Mouse (Mus musculus) heart, embryonic 13.5 days (tissue): ENCODE data around the gene 2810004N23Rik. TPM values are rescaled to one million over a fixed set of nuclear protein-coding genes. Genes with fewer than 3 reads are reported as not detected.

Experiments
- ATAC-seq: fragments of 200-750 bp; cut with Nextera tagmentation; 2 replicates; pipeline ENCODE4 v1.8.0; 2017; ENCODE audit warnings: moderate TSS enrichment; ENCODE audit not compliant: insufficient number of reproducible peaks, low FRiP score, low TSS enrichment; ENCODE audit errors: extremely low read depth
- H3K27ac ChIP-seq: fragments of 300-500 bp; sonication (generic); replicated peaks from 2 replicates; pipeline ENCODE4 v1.5.1; 2015; ENCODE audit warnings: moderate library complexity, mild to moderate bottlenecking, inconsistent platforms
- H3K27me3 ChIP-seq: fragments of 300-500 bp; sonication (generic); replicated peaks from 2 replicates; pipeline ENCODE4 v1.6.1; 2015; ENCODE audit warnings: mild to moderate bottlenecking, inconsistent platforms
- H3K36me3 ChIP-seq: fragments of 300-500 bp; sonication (generic); 2 replicates; pipeline ENCODE4 v1.6.1; 2015; ENCODE audit warnings: mild to moderate bottlenecking, inconsistent platforms
- H3K4me1 ChIP-seq: fragments of 300-500 bp; sonication (generic); 2 replicates; pipeline ENCODE4 v1.6.1; 2015; ENCODE audit warnings: inconsistent platforms
- H3K4me2 ChIP-seq: fragments of 300-500 bp; sonication (generic); 2 replicates; pipeline ENCODE4 v1.6.1; 2015; ENCODE audit warnings: inconsistent platforms, mild to moderate bottlenecking, moderate library complexity
- H3K4me3 ChIP-seq: fragments of 300-500 bp; sonication (generic); 2 replicates; pipeline ENCODE4 v1.5.1; 2015; ENCODE audit warnings: moderate library complexity, mild to moderate bottlenecking, inconsistent platforms
- H3K9ac ChIP-seq: fragments of 300-500 bp; sonication (generic); 2 replicates; pipeline ENCODE4 v1.6.1; 2015; ENCODE audit warnings: inconsistent platforms, mild to moderate bottlenecking, moderate library complexity
- H3K9me3 ChIP-seq: fragments of 300-500 bp; sonication (generic); 2 replicates; pipeline ENCODE4 v1.6.1; 2016; ENCODE audit warnings: inconsistent platforms
- WGBS: fragments of 180-500 bp; shearing (Covaris S2); methylation state at CpG from one replicate; pipeline ENCODE4 v1.1.7; 2015; ENCODE audit warnings: mixed read lengths; 5-methylcytosine and 5-hydroxymethylcytosine counted together
- polyA plus RNA-seq: library from polyadenylated mRNA; unstranded; fragments of >200 nt; fragmentation: Nextera tagmentation; extraction: Ambion mirVana; gene quantifications from 2 replicates; pipeline ENCODE4 v1.2.1, GENCODE M21; 2015

Gene 2810004N23Rik
- 47.8 and 52.9 TPM in 2 replicates for polyA plus RNA-seq

- peak within 1 kb of the TSS; percentile 77 for H3K4me2 ChIP-seq
- H3K4me1 ChIP-seq, result peaks cover 72% of the 10 kb centered on the region
- H3K9ac ChIP-seq, result peak within 1 kb of the TSS; percentile 95
- peak within 1 kb of the TSS; percentile 91 for H3K4me3 ChIP-seq
- H3K27ac ChIP-seq, result peak within 1 kb of the TSS; percentile 85
- under 1% methylated on average over 55 of the region's 55 CpGs for WGBS
- H3K36me3 ChIP-seq, result peaks cover 40% of the 10 kb centered on the region
- ATAC-seq, result peak; percentile 84
- no peaks in the 10 kb centered on the region for H3K9me3 ChIP-seq
- H3K27me3 ChIP-seq, result no peaks in the 10 kb centered on the region
Measured at GRCm38 (mm10) chr8:124862321-124863162, at the start of gene 2810004N23Rik, which contains the start of gene Gnpat. TSS of gene 2810004N23Rik (minus strand) at chr8:124863120. TSS of gene Gnpat (plus strand) at chr8:124863033.

GRCm38 (mm10) chr8:124911938-124912872, 49.3 kb upstream of the 2810004N23Rik start:
- no peak overlapping the region for H3K9ac ChIP-seq
- H3K27ac ChIP-seq, result no peak overlapping the region

GRCm38 (mm10) chr8:124910349-124910748, 47.4 kb upstream of the 2810004N23Rik start:
- H3K27me3 ChIP-seq, result no peaks in the 10 kb centered on the region
- WGBS, result 66% methylated on average over 10 of the region's 10 CpGs
- peaks cover 99% of the 10 kb centered on the region for H3K36me3 ChIP-seq
- ATAC-seq, result no peak
- no peak overlapping the region for H3K4me3 ChIP-seq
- H3K9ac ChIP-seq, result no peak overlapping the region
- H3K4me2 ChIP-seq, result no peak overlapping the region
- peaks cover 21% of the 10 kb centered on the region for H3K4me1 ChIP-seq
- H3K27ac ChIP-seq, result peak overlapping the region; percentile 41; the same call in 1 of the 2 replicates
- H3K9me3 ChIP-seq, result peaks cover 6% of the 10 kb centered on the region; the same call in 1 of the 2 replicates

More at GRCm38 (mm10) chr8:124911938-124912872, 49.3 kb upstream of the 2810004N23Rik start:
- Histone ChIP-seq H3K4me3 (no peak overlapping the region), H3K36me3 (peaks cover 85% of the 10 kb centered on the region), H3K4me2 (no peak overlapping the region), H3K9me3 (peaks cover 6% of the 10 kb centered on the region; the same call in 1 of the 2 replicates), H3K4me1 (peaks cover 37% of the 10 kb centered on the region), H3K27me3 (no peaks in the 10 kb centered on the region)
- no peak for ATAC-seq
- 67% methylated on average over 17 of the region's 17 CpGs for WGBS

GRCm38 (mm10) chr8:124909936-124910335, 47.0 kb upstream of the 2810004N23Rik start:
- Histone ChIP-seq H3K4me1 (peaks cover 21% of the 10 kb centered on the region), H3K27me3 (no peaks in the 10 kb centered on the region), H3K4me3 (no peak overlapping the region), H3K9me3 (peaks cover 6% of the 10 kb centered on the region; the same call in 1 of the 2 replicates), H3K4me2 (no peak overlapping the region), H3K9ac (no peak overlapping the region), H3K27ac (peak overlapping the region; percentile 52; the same call in 1 of the 2 replicates), H3K36me3 (peaks cover 99% of the 10 kb centered on the region)
- 65% methylated on average over 16 of the region's 16 CpGs for WGBS
- ATAC-seq, result no peak

- Histone ChIP-seq H3K9me3 (no peaks in the 10 kb centered on the region), H3K9ac (no peak overlapping the region), H3K27ac (no peak overlapping the region), H3K27me3 (no peaks in the 10 kb centered on the region), H3K4me1 (peaks cover 13% of the 10 kb centered on the region), H3K36me3 (peaks cover 95% of the 10 kb centered on the region), H3K4me2 (no peak overlapping the region), H3K4me3 (no peak overlapping the region)
- 86% methylated on average over 2 of the region's 2 CpGs for WGBS
- ATAC-seq, result no peak
Measured at GRCm38 (mm10) chr8:124905482-124905881, 42.6 kb upstream of the 2810004N23Rik start.

- peaks cover 15% of the 10 kb centered on the region for H3K4me1 ChIP-seq
- no peak overlapping the region for H3K4me2 ChIP-seq
- H3K27me3 ChIP-seq, result no peaks in the 10 kb centered on the region
- no peak for ATAC-seq
- H3K27ac ChIP-seq, result no peak overlapping the region
- no peak overlapping the region for H3K9ac ChIP-seq
- WGBS, result 91% methylated on average over 15 of the region's 15 CpGs
- H3K36me3 ChIP-seq, result peaks cover 89% of the 10 kb centered on the region
- H3K4me3 ChIP-seq, result no peak overlapping the region
- H3K9me3 ChIP-seq, result no peaks in the 10 kb centered on the region
Measured at GRCm38 (mm10) chr8:124903198-124903597, 40.3 kb upstream of the 2810004N23Rik start.

- peak overlapping the region; percentile 91 for H3K27ac ChIP-seq
- peaks cover 72% of the 10 kb centered on the region for H3K36me3 ChIP-seq
- H3K27me3 ChIP-seq, result no peaks in the 10 kb centered on the region
- H3K4me2 ChIP-seq, result peak overlapping the region; percentile 91
- H3K4me1 ChIP-seq, result peaks cover 42% of the 10 kb centered on the region
- H3K9ac ChIP-seq, result peak overlapping the region; percentile 95
- H3K9me3 ChIP-seq, result no peaks in the 10 kb centered on the region
- ATAC-seq, result no peak
- WGBS, result 4% methylated on average over 31 of the region's 31 CpGs
- H3K4me3 ChIP-seq, result peak overlapping the region; percentile 90
Measured at GRCm38 (mm10) chr8:124898251-124898905, 35.5 kb upstream of the 2810004N23Rik start.

- H3K36me3 ChIP-seq, result peaks cover 70% of the 10 kb centered on the region
- under 1% methylated on average over 114 of the region's 114 CpGs for WGBS
- peak; percentile 80 for ATAC-seq
Measured at GRCm38 (mm10) chr8:124897386-124898250, 34.7 kb upstream of the 2810004N23Rik start, which contains the start of the genes Exoc8 and Sprtn. TSS of gene Exoc8 (minus strand) at chr8:124897705. TSS of gene Sprtn (plus strand) at chr8:124897886.

GRCm38 (mm10) chr8:124896632-124897385, 33.9 kb upstream of the 2810004N23Rik start:
- WGBS, result 1% methylated on average over 60 of the region's 60 CpGs
- peak overlapping the region; percentile 91 for H3K4me2 ChIP-seq
- no peaks in the 10 kb centered on the region for H3K9me3 ChIP-seq
- ATAC-seq, result peak; percentile 33; the same call in 1 of the 2 replicates
- peaks cover 53% of the 10 kb centered on the region for H3K4me1 ChIP-seq
- no peaks in the 10 kb centered on the region for H3K27me3 ChIP-seq
- H3K36me3 ChIP-seq, result peaks cover 68% of the 10 kb centered on the region
- H3K4me3 ChIP-seq, result peak overlapping the region; percentile 90
- peak overlapping the region; percentile 95 for H3K9ac ChIP-seq
- H3K27ac ChIP-seq, result peak overlapping the region; percentile 91

More at GRCm38 (mm10) chr8:124897386-124898250, 34.7 kb upstream of the 2810004N23Rik start, which contains the start of the genes Exoc8 and Sprtn:
- Histone ChIP-seq H3K27me3 (no peaks in the 10 kb centered on the region), H3K27ac (peak within 1 kb of the TSS; percentile 91), H3K4me2 (peak within 1 kb of the TSS; percentile 91), H3K9me3 (no peaks in the 10 kb centered on the region), H3K4me1 (peaks cover 49% of the 10 kb centered on the region), H3K4me3 (peak within 1 kb of the TSS; percentile 90), H3K9ac (peak within 1 kb of the TSS; percentile 95)
